Mouse (Mus musculus): Measurements from ENCODE around the gene Prpf3. TPM values are rescaled to one million over a fixed set of nuclear protein-coding genes. Genes with fewer than 3 reads are reported as not detected.
"Not testable (repeated sequence)": the region's sequence is repeated elsewhere in the genome, so short reads cannot be mapped to it uniquely, and the experiment has no call there.

Prpf3 gene
- polyA plus RNA-seq, 1 experiment from 2014 or later = 52.3 TPM

DNA sequence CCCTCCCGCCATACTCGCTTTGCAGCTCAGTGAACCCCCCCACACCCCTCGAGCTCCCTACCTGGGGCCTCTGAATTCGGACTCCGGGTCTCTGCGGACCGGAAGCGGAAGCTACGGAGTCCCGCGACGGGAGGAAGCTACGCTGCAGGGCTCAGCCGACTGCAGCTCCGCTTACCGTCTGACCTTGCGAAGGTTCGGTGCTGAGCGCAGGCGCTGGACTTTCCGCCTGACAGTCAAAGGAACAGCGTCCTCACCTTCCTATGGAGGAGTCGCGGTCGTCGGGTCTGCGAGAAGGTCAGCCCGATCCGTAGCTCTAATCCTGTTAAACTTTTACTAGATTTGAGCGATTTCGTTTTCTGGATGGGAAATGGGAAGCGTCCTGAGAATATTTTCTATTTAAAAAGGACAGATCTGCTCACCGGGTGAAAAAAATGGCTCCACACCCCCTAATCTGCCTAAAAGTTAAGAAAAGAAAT lies 15.7 kb upstream of the Prpf3 start, which contains the start of gene Mrps21:
Gene Mrps21, minus strand, starts transcription at position 128 of the 476 bp plus-strand sequence.
- Histone ChIP-seq H3K4me2 (peak within 1 kb of the TSS; percentile 69), H3K27me3 (no peaks in the 10 kb centered on the region), H3K9ac (peak within 1 kb of the TSS; percentile 82), H3K27ac (peak within 1 kb of the TSS; percentile 89), H3K36me3 (peaks cover 37% of the 10 kb centered on the region), H3K9me3 (replicated peaks) (no peaks in the 10 kb centered on the region), H3K4me3 (replicated peaks) (peak within 1 kb of the TSS; percentile 74), H3K4me1 (peaks cover 17% of the 10 kb centered on the region)
- WGBS = 0% methylated on average over 33 of the region's 33 CpGs
- ATAC-seq (replicated peaks; ENCODE audit: low FRiP score) = peak; percentile 94

DNA sequence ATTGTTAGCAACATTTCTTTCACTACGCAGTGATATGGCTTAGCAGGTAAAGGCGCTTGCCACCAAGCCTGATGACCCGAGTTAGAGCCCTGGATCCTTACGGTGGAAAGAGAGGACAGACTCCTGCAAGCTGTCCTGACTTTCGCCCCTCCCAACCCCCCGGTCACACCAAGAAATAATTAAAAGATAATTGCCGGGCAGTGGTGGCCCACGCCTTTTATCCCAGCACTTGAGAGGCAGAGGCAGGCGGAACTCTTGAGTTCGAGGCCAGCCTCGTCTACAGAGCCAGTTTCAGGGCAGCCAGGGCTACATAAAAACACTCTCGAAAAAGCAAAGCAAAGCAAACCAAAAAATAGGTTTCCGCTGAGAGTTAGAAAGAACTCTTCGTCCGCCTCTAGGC lies 15.3 kb upstream of the Prpf3 start:
- WGBS = 6% methylated on average over 15 of the region's 15 CpGs

DNA sequence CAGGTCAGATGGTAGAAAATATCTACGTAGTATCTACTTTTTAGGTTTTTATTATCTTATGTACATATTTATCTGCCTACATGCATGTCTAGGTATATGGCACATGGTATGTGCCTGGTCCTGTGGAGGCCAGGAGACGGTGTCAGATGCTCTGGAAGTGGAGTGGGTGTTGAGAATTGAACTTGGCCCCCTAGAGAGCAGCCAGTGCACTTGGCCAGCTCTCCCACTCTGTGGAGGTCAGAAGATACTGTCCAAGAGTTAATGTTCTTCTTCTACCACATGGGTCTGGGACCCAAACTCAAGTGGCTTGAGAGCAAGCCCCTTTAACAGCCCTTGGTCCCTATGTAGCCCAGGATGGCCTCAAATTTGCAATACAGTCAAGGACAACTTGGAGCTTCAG lies 11.7 kb upstream of the Prpf3 start:
- no peak overlapping the region for H3K9ac ChIP-seq
- H3K27ac ChIP-seq = no peak overlapping the region
- ATAC-seq (replicated peaks; ENCODE audit: low FRiP score) = no peak
- peaks cover 17% of the 10 kb centered on the region for H3K4me1 ChIP-seq
- H3K4me2 ChIP-seq = no peak overlapping the region
- no peaks in the 10 kb centered on the region for H3K27me3 ChIP-seq
- H3K36me3 ChIP-seq = peaks cover 67% of the 10 kb centered on the region
- H3K9me3 ChIP-seq (replicated peaks) = no peaks in the 10 kb centered on the region
- H3K4me3 ChIP-seq (replicated peaks) = no peak overlapping the region
- WGBS = 91% methylated on average over 2 of the region's 2 CpGs

More for the DNA sequence above, 15.3 kb upstream of the Prpf3 start:
- Histone ChIP-seq H3K36me3 (peaks cover 41% of the 10 kb centered on the region), H3K9ac (peak overlapping the region; percentile 82), H3K4me3 (replicated peaks) (peak overlapping the region; percentile 74), H3K4me1 (peaks cover 17% of the 10 kb centered on the region), H3K27ac (peak overlapping the region; percentile 89), H3K27me3 (no peaks in the 10 kb centered on the region), H3K4me2 (peak overlapping the region; percentile 69), H3K9me3 (replicated peaks) (no peaks in the 10 kb centered on the region)
- peak; percentile 37 for ATAC-seq (replicated peaks; ENCODE audit: low FRiP score)

DNA sequence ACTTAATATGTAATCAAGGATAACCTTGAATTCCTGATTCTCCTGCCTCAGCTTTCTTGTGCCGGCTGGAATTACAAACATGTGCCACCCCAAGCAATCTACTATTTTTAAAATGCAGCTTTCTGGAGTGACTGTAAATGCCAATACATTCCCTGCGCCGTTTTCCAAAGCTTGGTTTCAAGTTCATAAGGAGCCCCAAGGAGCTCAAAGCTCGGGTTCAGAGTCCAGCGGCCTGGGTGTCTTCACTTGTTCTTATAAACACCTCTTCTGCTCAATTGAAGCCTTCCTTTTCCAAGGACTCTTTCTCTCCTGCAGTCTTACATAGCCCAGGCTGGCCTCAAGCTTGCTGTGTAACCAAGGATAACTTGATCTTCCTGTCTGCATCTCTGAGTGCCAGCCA lies 10.4 kb upstream of the Prpf3 start:
- Histone ChIP-seq H3K9me3 (replicated peaks) (no peaks in the 10 kb centered on the region), H3K36me3 (peaks cover 75% of the 10 kb centered on the region), H3K4me3 (replicated peaks) (no peak overlapping the region), H3K27me3 (no peaks in the 10 kb centered on the region), H3K9ac (no peak overlapping the region), H3K4me2 (no peak overlapping the region), H3K27ac (no peak overlapping the region), H3K4me1 (peaks cover 11% of the 10 kb centered on the region; the same call in 1 of the 2 replicates)
- 92% methylated on average over 5 of the region's 5 CpGs for WGBS
- no peak for ATAC-seq (replicated peaks; ENCODE audit: low FRiP score)

DNA sequence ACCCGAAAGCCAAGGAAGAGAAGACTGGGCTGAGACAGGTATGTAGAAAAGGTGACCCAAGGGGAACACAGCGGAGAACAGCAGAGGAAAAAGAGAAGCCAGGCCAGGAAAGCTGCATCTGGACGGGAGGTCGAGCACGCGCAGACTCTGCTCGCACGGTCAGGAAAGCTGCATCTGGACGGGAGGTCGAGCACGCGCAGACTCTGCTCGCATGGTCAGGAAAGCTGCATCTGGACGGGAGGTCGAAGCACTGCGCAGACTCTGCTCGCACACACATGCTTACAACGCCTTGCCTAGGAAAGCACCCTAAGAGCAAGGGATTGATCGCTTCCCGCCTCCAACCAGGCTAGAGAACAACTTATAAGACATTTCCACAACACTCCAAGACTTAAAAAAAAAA lies 9.9 kb upstream of the Prpf3 start:
- Histone ChIP-seq H3K36me3 (peaks cover 75% of the 10 kb centered on the region), H3K9me3 (replicated peaks) (no peaks in the 10 kb centered on the region), H3K4me1 (peaks cover 8% of the 10 kb centered on the region; the same call in 1 of the 2 replicates)

DNA sequence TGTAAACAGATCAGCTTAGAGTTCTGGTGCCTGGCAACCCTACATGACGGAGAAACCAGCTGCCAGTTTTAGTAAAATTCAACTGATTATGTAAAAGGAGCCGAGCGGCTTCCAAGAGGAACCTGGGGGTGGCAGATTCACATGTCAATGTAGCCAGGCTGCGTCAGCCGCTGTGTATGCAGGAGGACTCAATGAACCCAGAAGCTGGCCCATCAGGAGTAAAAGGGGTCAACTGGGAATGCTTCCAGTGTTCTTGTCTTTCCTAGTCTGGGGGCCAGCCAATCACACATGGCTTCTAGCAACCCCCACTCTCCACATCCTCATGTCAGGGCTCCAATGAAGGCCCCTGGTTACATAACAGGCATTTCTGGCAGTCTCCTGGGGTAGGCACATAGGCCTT lies 9.4 kb upstream of the Prpf3 start:
- Histone ChIP-seq H3K9me3 (replicated peaks) (no peaks in the 10 kb centered on the region), H3K9ac (no peak overlapping the region), H3K4me1 (0 out of 2 replicates have a peak, but pooled peaks cover 3% of the 10 kb centered on the region), H3K4me3 (replicated peaks) (no peak overlapping the region), H3K4me2 (no peak overlapping the region), H3K27ac (no peak overlapping the region), H3K36me3 (peaks cover 73% of the 10 kb centered on the region), H3K27me3 (no peaks in the 10 kb centered on the region)
- ATAC-seq (replicated peaks; ENCODE audit: low FRiP score) = no peak
- WGBS = 73% methylated on average over 5 of the region's 5 CpGs

More for the DNA sequence above, 9.9 kb upstream of the Prpf3 start:
- H3K27ac ChIP-seq = no peak overlapping the region
- H3K4me3 ChIP-seq (replicated peaks) = no peak overlapping the region
- no peaks in the 10 kb centered on the region for H3K27me3 ChIP-seq
- ATAC-seq (replicated peaks; ENCODE audit: low FRiP score) = no peak
- H3K9ac ChIP-seq = no peak overlapping the region
- H3K4me2 ChIP-seq = no peak overlapping the region
- 92% methylated on average over 20 of the region's 20 CpGs for WGBS

DNA sequence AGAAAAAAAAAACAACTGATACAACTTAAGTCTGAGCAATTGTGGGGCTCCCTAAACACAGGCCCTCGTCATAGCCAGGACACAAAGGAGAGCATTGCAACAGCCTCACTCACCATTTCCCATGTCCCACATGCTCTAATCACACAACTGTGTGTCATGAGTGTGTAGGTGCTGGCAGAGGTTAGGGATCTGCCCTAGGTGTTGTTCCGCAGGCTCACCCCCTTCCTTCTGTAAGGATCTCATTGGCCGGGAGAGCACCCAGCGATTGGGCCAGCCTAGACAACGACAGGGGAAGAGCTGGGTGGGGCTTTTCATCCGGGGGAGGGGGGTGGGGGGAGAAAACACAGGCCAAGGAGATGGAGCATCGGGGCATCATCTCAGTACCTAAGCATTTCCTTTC lies 7.9 kb upstream of the Prpf3 start:
- Histone ChIP-seq H3K9me3 (replicated peaks) (no peaks in the 10 kb centered on the region), H3K27me3 (no peaks in the 10 kb centered on the region), H3K36me3 (peaks cover 58% of the 10 kb centered on the region), H3K27ac (no peak overlapping the region), H3K4me2 (no peak overlapping the region), H3K4me3 (replicated peaks) (no peak overlapping the region), H3K4me1 (no peaks in the 10 kb centered on the region), H3K9ac (no peak overlapping the region)
- 75% methylated on average over 7 of the region's 7 CpGs for WGBS
- ATAC-seq (replicated peaks; ENCODE audit: low FRiP score) = no peak

DNA sequence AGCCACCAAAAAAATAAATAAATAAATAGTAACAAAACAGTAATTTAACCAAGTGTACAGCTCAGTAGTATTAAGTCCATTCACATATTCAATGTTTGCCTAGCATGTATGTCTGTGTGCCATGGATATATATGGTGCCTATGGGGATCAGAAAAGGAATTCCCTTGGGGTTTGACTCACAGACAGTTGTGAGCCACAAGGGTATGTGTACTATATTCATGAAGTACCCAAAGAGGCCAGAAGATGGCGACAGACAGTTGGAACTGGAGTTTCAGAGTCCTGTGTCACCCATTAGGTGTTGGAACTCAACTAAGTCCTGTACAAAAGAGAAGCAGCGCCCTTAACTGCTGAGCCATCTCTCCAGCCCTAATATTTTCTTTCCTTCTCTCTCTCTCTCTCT lies 6.1 kb upstream of the Prpf3 start:
- Histone ChIP-seq H3K4me3 (replicated peaks) (no peak overlapping the region), H3K4me1 (no peaks in the 10 kb centered on the region), H3K4me2 (no peak overlapping the region), H3K27me3 (no peaks in the 10 kb centered on the region), H3K9ac (no peak overlapping the region), H3K27ac (no peak overlapping the region), H3K9me3 (replicated peaks) (no peaks in the 10 kb centered on the region), H3K36me3 (peaks cover 41% of the 10 kb centered on the region)
- ATAC-seq (replicated peaks; ENCODE audit: low FRiP score) = no peak
- 51% methylated on average over 2 of the region's 2 CpGs for WGBS

DNA sequence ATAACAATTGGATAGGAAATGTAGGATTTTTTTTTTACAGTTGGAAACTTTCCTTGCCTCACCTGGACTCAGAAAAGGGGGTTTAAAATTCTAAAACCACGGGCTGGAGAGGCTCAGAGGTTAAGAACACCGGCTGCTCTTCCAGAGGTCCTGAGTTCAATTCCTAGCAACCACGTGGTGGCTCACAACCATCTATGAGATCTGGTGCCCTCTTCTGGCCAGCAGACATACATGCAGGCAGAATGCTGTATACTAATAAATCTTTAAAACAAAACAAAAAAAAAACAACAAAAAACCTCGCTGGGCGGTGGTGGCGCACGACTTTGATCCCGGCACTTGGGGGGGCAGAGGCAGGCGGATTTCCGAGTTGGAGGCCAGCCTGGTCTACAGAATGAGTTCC lies 5.5 kb upstream of the Prpf3 start:
- 74% methylated on average over 10 of the region's 10 CpGs for WGBS
- Histone ChIP-seq H3K4me1 (peaks cover 4% of the 10 kb centered on the region; the same call in 1 of the 2 replicates), H3K9me3 (replicated peaks) (no peaks in the 10 kb centered on the region), H3K9ac (no peak overlapping the region), H3K27ac (no peak overlapping the region), H3K4me3 (replicated peaks) (no peak overlapping the region), H3K4me2 (no peak overlapping the region), H3K27me3 (no peaks in the 10 kb centered on the region), H3K36me3 (peaks cover 35% of the 10 kb centered on the region)
- no peak for ATAC-seq (replicated peaks; ENCODE audit: low FRiP score)

DNA sequence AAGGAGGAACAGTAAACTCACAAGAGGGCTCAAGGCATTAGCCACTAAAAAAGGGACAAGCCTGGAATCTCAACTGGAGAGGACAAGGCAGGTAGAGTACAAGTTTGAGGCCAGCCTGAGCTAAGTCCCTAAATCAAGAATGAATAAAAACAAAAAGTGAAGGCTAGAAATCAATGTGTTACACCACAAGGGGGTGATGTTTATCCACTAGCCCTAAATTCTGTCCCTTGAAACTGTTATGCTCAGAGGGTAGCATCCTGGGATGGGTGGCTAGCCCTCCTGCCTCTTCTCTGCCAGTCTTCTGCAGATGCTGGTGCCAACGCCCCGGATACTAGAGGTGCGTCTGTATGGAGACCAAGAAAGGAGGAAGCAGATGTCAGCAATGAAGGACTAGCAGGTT lies 4.6 kb upstream of the Prpf3 start:
- Histone ChIP-seq H3K4me2 (no peak overlapping the region), H3K4me3 (replicated peaks) (no peak overlapping the region), H3K36me3 (peaks cover 30% of the 10 kb centered on the region), H3K27ac (no peak overlapping the region), H3K27me3 (no peaks in the 10 kb centered on the region), H3K9me3 (replicated peaks) (no peaks in the 10 kb centered on the region), H3K4me1 (peaks cover 6% of the 10 kb centered on the region; the same call in 1 of the 2 replicates), H3K9ac (no peak overlapping the region)
- ATAC-seq (replicated peaks; ENCODE audit: low FRiP score) = no peak
- 78% methylated on average over 3 of the region's 3 CpGs for WGBS

DNA sequence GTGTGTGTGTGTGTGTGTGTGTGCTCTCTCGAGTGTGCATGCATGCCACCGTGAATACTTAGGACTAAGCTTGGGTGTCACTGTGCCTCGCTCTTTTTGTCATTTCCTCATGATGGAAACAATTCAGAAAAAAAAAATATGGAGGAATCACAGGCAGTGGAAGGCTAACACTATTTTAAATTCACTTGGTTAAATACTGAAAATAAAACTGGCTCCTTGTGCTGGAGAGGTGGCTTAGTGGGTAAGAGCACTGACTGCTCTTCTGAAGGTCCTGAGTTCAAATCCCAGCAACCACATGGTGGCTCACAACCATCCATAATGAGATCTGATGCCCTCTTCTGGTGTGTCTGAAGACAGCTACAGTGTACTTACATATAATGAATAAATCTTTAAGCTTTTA lies 2.6 kb upstream of the Prpf3 start:
- H3K9ac ChIP-seq; H3K4me3 ChIP-seq (replicated peaks); ATAC-seq (replicated peaks; ENCODE audit: low FRiP score); H3K4me2 ChIP-seq; H3K27me3 ChIP-seq; H3K27ac ChIP-seq; H3K9me3 ChIP-seq (replicated peaks): not testable (repeated sequence)
- WGBS = 85% methylated on average over 3 of the region's 3 CpGs
- Histone ChIP-seq H3K4me1 (peaks cover 14% of the 10 kb centered on the region), H3K36me3 (peaks cover 20% of the 10 kb centered on the region)

DNA sequence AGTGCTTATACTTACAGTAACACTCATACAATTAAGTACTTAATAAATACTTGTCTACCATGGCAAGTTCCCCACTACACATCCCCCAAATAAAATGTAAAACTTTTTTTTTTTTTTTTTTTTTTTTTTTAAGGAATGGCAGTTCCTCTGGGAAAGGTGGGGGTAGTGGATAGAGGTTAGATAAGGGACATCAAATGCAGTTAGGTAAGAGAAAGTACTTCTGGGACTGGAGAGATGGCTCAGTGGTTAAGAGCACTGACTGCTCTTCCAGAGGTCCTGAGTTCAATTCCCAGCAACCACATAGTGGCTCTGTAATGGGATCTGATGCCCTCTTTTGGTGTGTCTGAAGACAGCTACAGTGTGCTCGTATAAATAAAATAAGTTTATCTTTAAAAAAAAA lies 1.4 kb upstream of the Prpf3 start:
- H3K4me3 ChIP-seq (replicated peaks); H3K27ac ChIP-seq; H3K27me3 ChIP-seq; H3K9me3 ChIP-seq (replicated peaks); H3K4me2 ChIP-seq; H3K9ac ChIP-seq; ATAC-seq (replicated peaks; ENCODE audit: low FRiP score): not testable (repeated sequence)
- Histone ChIP-seq H3K4me1 (peaks cover 14% of the 10 kb centered on the region), H3K36me3 (peaks cover 25% of the 10 kb centered on the region)
- 84% methylated on average over 1 of the region's 1 CpGs for WGBS

DNA sequence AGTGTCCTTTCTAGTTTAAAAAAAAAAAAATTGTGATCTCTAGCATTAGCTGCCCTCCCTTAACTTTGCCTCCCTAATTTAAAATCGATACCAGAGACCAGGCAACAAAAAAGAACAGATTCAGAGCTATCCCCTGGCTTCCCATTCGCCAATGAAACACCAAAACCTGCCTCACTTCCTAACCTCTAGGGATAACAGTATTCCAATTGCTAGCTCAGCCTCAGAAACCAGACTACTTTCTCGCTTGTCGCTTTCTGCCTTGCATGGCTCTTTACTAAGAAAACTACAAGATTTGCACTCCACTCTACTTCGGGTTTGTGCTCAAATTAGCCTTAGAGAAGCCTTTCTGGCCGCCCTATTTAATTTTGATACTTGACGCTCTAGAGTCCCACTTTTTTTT lies 430 bp upstream of the Prpf3 start:
- peak; percentile 7; the same call in 1 of the 2 replicates for ATAC-seq (replicated peaks; ENCODE audit: low FRiP score)
- Histone ChIP-seq H3K9me3 (replicated peaks) (no peaks in the 10 kb centered on the region), H3K4me2 (peak overlapping the region; percentile 64), H3K4me1 (peaks cover 14% of the 10 kb centered on the region), H3K27ac (peak overlapping the region; percentile 88), H3K9ac (peak overlapping the region; percentile 79), H3K36me3 (peaks cover 28% of the 10 kb centered on the region), H3K4me3 (replicated peaks) (peak overlapping the region; percentile 86), H3K27me3 (no peaks in the 10 kb centered on the region)
- 25% methylated on average over 7 of the region's 7 CpGs for WGBS
